Mouse (Mus musculus) gastrocnemius, adult 18-20 months (tissue): ENCODE results near the gene Olfr545. TPM values are rescaled to one million over a fixed set of nuclear protein-coding genes. Genes with fewer than 3 reads are reported as not detected.

Experiments
- DNase-seq: peaks from one replicate; pipeline ENCODE4 v3.0.0; 2021; ENCODE audit warnings: low spot score
- total RNA-seq, 2 experiments: library from RNA; stranded (reverse); gene quantifications; 2 replicates each; pipeline ENCODE4 v1.2.3; 2021

Olfr545 gene
- total RNA-seq, 2 experiments from 2014 or later: not detected

GRCm38 (mm10) chr7:102479368-102480078, 19.9 kb downstream of the Olfr545 start:
- peak; percentile 14 for DNase-seq

- DNase-seq: no peak
Observed at GRCm38 (mm10) chr7:102478926-102479325, 20.4 kb downstream of the Olfr545 start.

GRCm38 (mm10) chr7:102478425-102478824, 20.9 kb downstream of the Olfr545 start:
- no peak for DNase-seq

DNA sequence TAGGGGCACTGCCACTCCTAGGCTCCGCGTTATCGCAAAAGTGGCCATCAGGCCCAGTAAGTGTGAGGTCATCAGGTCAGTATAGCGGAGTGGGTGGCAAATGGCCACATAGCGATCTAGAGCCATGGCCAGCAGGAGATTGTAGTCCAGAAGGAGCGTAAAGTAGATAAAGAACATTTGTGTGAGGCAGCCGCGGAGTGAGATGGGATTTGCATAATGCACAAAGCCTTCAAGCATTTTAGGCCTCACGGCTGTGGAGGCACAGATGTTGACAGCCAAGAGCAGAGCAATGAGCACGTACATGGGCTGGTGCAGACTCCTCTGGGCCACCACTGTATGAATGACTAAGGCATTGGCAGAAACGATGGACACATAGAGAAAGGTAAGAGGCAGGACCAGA, 22.0 kb downstream of the Olfr545 start:
- DNase-seq: no peak

DNA sequence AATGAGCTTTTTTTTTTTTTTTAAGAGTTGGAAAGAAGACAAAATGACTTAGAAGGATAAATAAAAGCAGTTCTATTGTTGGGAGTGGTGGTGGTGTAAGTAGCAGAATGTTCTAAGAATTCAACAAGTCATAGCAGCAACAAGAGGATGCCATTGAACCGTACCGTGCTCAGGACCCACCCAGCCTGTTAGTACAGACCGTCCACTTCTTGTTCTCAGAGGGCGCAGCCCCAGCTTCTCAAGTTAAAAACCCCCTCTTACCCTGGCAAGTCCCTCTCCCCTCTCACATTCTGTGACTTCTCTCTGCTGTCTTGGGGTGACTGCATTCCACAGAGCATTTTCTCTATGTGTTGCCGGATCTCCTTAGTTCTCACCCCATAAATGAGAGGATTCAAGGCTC, 22.8 kb downstream of the Olfr545 start:
- DNase-seq: no peak

GRCm38 (mm10) chr7:102472675-102473074, 26.7 kb downstream of the Olfr545 start:
- DNase-seq: no peak

DNA sequence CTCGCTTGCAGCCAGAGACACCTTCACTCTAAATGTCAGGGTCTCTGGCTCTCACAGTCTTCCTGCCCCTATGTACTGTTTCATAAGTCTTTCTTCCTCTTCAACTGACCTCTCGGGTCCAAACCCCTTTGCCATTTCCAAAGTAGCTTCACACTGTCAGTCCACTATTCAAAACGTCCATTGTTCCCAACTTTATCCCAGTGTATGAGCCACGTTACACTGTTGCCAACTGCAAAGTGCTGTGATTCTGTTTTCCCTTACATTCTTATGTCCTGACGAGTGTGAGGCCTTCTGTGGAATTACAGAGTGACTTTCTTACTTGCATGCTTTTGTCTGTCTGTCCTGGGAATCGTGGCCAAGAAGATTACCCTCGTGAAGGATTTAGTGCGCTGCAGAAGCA, 31.8 kb downstream of the Olfr545 start:
- no peak for DNase-seq

GRCm38 (mm10) chr7:102458618-102459380, 40.6 kb downstream of the Olfr545 start:
- no peak for DNase-seq

- DNase-seq: peak; percentile 41
Observed at GRCm38 (mm10) chr7:102446438-102446837, 52.9 kb downstream of the Olfr545 start.

DNA sequence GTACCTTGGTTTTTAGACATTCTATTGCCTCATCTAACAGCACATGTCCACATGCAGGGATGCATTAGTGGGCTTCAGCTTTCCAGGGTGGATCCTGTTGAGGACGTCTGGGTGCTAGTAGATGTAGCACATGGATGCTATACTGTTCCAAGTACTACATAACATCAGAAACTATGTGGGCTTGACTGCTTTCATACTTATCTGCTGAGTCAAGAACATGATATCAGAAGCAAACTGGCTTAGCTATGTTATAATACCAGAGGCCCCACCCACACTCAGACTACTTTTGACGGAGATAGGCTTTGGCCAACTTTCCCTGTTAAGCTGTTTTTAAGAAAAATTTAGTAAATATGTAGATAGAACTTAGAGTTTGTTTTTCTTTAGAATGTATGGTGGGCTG, 55.1 kb downstream of the Olfr545 start:
- no peak for DNase-seq

GRCm38 (mm10) chr7:102442432-102442831, 56.9 kb downstream of the Olfr545 start:
- no peak for DNase-seq

DNA sequence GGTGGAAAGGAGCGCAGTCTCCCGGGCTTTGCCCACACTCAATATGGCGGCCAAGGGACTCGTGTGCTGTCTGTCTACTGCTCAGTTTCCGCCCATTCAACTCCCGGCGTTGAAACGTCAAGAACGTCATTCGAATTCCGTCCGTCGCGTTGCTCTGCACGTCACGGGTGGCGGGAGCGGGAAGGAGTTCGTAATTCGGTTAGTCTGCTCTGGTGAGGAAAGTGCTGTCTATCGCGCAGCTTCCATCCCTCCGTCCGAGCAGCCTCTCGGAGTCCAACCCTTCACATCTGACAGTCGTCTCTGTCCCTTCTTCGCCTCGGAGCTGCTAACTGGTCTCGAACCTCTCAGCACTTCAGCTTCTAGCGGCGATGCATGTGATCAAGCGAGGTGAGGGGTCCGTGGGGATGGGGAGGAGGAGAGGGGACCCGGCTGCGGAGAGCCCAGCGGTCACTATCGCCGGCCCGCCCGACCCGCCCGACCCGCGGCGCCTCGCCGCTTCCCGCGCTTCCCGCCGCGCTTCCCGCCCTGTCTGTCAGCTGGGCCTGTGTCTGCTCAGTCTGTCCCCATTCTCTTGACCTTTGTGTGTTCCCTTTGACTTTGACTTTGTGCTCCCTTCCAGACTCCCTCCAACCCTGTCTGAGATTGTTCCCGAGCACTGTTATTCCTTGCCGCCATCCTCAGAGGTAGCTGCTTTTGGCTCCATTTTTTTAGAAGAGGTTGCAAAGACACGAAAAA, 57.5 kb downstream of the Olfr545 start, which contains the start of gene Rrm1:
Rrm1 (plus strand) TSS at position 39 of the 735 bp plus-strand sequence.
- peak; percentile 96 for DNase-seq

Other genes starting within 250 kb of the Olfr545 start
- 10 to 100 TPM; 13.8 to 17.4 TPM for gene Rhog, start 243.5 kb downstream of the Olfr545 start, total RNA-seq
- gene Stim1, start 231.8 kb downstream of the Olfr545 start, total RNA-seq: 100 to 1,000 TPM; 169 to 172 TPM
- gene Rrm1, start 57.9 kb downstream of the Olfr545 start, total RNA-seq: 10 to 100 TPM; 18.1 to 20.5 TPM
- not detected for gene Olfr543, start 17.9 kb downstream of the Olfr545 start, total RNA-seq
- gene Olfr544, start 11.3 kb downstream of the Olfr545 start, total RNA-seq: not detected
- not detected for gene Olfr547, start 35.2 kb upstream of the Olfr545 start, total RNA-seq
- not detected for gene Olfr548-ps1, start 41.3 kb upstream of the Olfr545 start, total RNA-seq
- not detected for gene Olfr549, start 50.3 kb upstream of the Olfr545 start, total RNA-seq
- 1 to 10 TPM; 1.7 to 3.2 TPM for gene Trim21, start 65.9 kb upstream of the Olfr545 start, total RNA-seq
- under 1 TPM in 1 of 2 experiments, not detected in 1; 0.16 TPM for gene Olfr550, start 71.9 kb upstream of the Olfr545 start, total RNA-seq
- gene Olfr551, start 92.3 kb upstream of the Olfr545 start, total RNA-seq: not detected
- under 1 TPM; 0.09 to 0.17 TPM for gene Olfr552, start 98.2 kb upstream of the Olfr545 start, total RNA-seq
- gene Olfr553, start 118.6 kb upstream of the Olfr545 start, total RNA-seq: not detected
- not detected for gene Olfr554, start 138.9 kb upstream of the Olfr545 start, total RNA-seq
- gene Olfr555, start 159.2 kb upstream of the Olfr545 start, total RNA-seq: not detected
- not detected for gene Olfr556, start 165.3 kb upstream of the Olfr545 start, total RNA-seq
- 1 to 10 TPM; 3.8 to 4.5 TPM for gene Trim68, start 187.8 kb upstream of the Olfr545 start, total RNA-seq
- gene Olfr557, start 196.3 kb upstream of the Olfr545 start, total RNA-seq: not detected
- 1 to 10 TPM in 1 of 2 experiments, under 1 TPM in 1; 0.91 to 1.3 TPM for gene Olfr558, start 202.6 kb upstream of the Olfr545 start, total RNA-seq
- not detected for gene Olfr33, start 219.5 kb upstream of the Olfr545 start, total RNA-seq
- not detected for gene Olfr559, start 227.9 kb upstream of the Olfr545 start, total RNA-seq